Mouse (Mus musculus): ENCODE measurements around the gene Vegfa.
A peak's percentile ranks its signal among the peaks of the same experiment; 100 is the strongest.

Gene Vegfa

GRCm38 (mm10) chr17:46032257-46032991, at the start of gene Vegfa:
Gene Vegfa, minus strand, starts transcription at chr17:46032369.
- peak; percentile 87 to 95 for DNase-seq (ENCODE audit: low spot score in 2 of 2)

- DNase-seq (ENCODE audit: low spot score in 2 of 2) = no peak
Observed at GRCm38 (mm10) chr17:46081657-46082056, 49.5 kb upstream of the Vegfa start.

- DNase-seq (ENCODE audit: low spot score in 2 of 2) = no peak
Observed at GRCm38 (mm10) chr17:46081042-46081441, 48.9 kb upstream of the Vegfa start.

- DNase-seq (ENCODE audit: low spot score in 2 of 2) = no peak
Observed at GRCm38 (mm10) chr17:46080388-46080787, 48.2 kb upstream of the Vegfa start.

DNA sequence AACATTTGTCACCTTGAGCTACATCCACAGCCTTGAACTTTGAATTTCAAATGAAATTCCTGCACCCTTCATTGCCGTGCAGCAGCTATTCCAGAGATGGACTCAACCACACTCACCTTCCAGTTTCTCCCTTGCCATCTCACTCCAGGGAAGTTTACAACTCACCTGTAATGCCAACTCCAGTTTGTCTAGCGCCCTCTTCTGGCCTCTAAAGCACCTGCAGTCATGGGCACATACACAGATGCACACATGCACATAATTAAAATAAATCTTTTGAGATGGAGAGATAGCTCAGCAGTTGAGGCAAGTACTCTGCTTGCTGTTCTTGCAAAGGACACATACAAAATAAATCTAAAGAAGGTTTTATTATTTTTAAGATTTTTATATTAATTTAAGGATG, 46.9 kb upstream of the Vegfa start:
- DNase-seq (ENCODE audit: low spot score in 2 of 2) = no peak

DNA sequence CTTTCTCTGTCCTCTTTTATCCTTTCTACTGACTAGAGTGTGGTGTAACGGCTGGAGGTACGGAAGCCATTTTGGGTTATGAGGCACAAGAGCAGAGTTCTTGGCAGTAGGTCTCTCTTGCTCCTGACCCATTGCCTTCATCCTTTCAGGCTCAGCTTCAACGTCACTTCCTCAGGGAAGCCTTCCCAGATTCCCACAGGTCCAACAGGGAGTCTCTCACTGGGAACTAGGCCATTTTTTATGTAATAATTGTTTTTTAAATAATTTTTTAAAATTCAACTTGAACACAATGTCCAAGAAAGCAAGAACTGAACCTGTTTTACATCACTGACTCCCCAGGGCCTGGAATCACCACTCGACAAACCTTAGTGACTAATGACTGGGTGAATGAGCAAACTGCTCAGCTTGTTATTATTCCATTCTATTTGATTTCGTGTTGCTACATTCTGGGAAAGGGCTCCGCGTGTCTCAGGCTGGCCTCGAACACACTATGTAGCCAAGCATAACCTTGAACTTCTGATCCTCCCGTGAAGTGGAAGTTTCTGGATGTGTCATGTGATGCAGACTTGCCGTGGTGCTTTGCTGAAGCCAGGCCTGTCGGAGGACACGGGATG, 45.9 kb upstream of the Vegfa start:
- no peak for DNase-seq (ENCODE audit: low spot score in 2 of 2)

- no peak for DNase-seq (ENCODE audit: low spot score in 2 of 2)
Observed at GRCm38 (mm10) chr17:46076260-46076551, 44.0 kb upstream of the Vegfa start.

- DNase-seq (ENCODE audit: low spot score in 2 of 2) = no peak
Observed at GRCm38 (mm10) chr17:46075551-46076259, 43.5 kb upstream of the Vegfa start.

DNA sequence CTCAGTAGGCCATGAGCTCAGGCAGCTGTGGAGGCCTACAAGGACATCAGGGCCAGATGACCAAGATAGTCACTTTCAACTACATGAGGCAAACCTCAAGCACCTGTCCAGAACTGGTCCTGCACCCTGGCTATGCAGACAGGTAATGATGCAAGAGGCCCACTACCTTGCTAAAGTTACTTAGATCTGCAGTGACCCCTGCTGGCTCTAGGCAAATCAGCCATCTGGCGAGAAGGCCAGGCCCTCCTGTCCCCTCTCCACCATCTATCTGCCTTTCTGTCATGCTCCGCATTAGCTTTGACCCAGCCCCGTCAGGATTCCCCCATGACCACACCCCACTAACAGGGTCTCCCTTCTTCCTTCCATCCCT, 42.9 kb upstream of the Vegfa start:
- DNase-seq (ENCODE audit: low spot score in 2 of 2) = peak; percentile 56 to 77

GRCm38 (mm10) chr17:46074398-46075115, 42.4 kb upstream of the Vegfa start:
- DNase-seq (ENCODE audit: low spot score in 2 of 2) = no peak

DNA sequence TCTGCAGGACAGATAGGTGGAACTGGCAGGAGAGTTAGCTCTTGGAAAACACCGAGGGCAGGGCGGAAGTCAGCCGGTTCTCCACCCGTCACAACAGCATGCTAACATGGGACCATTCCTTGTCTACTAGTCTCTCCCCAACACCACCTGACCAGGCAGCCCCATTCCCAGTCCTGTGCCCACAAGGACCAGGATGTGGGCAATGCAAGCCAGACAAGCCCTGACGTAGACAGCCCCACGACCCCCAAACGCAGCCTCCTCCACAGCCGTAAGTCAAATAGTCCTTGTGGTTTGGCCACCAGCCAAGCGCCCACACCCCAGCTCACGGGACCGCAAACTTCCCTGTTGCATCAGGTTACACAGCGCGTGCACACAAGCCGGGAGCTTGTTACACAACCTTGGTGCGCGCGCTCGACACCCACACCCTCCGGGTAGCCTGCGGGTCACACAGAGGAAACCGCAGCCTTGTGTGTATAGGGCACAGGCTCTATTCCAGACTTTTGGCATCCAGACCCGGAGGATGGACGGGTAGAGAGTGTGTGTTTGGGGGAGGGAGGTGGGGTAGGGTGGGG, 41.6 kb upstream of the Vegfa start:
- peak; percentile 76 to 89 for DNase-seq (ENCODE audit: low spot score in 2 of 2)

GRCm38 (mm10) chr17:46071531-46071930, 39.4 kb upstream of the Vegfa start:
- DNase-seq (ENCODE audit: low spot score in 2 of 2) = no peak

- DNase-seq (ENCODE audit: low spot score in 2 of 2) = no peak
Observed at GRCm38 (mm10) chr17:46070046-46070445, 37.9 kb upstream of the Vegfa start.

DNA sequence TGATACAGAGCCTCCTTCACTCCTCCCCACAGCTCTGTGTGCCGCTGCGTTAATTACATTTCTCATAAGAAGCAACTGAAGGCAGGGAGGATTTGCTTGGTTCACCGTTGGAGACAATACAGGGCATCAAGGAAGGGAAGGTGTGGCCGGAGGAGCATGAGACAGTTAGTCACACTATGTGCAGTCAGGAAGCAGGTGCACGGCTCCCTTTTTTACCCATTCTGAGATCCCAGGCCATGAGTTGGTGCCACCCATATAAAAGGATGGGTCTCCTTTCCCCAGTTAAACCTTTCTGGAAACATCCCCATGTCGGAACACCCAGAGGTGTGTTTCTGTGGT, 31.8 kb upstream of the Vegfa start:
- DNase-seq (ENCODE audit: low spot score in 2 of 2) = no peak

GRCm38 (mm10) chr17:46063283-46063973, 31.3 kb upstream of the Vegfa start:
- DNase-seq (ENCODE audit: low spot score in 2 of 2) = no peak

DNA sequence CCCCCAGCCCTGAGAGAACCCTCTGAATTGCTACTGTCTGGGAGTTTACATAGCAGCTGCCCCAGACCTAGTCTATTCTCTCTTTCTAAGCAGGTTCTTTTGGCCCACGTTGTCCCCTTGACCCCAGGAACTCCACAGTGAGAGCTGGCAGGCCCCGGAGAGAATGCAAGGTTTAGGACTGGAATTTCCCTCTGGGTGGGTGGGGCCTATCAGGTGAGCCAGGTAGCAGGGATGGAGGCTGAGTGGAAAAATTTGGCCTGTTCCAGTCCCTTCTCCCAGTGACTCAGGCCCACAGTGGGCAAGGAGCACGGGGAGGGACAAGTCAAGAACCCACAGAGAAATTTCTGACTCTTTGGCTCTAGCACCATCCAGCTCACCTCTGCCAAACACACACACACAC, 28.1 kb upstream of the Vegfa start:
- no peak for DNase-seq (ENCODE audit: low spot score in 2 of 2)

DNA sequence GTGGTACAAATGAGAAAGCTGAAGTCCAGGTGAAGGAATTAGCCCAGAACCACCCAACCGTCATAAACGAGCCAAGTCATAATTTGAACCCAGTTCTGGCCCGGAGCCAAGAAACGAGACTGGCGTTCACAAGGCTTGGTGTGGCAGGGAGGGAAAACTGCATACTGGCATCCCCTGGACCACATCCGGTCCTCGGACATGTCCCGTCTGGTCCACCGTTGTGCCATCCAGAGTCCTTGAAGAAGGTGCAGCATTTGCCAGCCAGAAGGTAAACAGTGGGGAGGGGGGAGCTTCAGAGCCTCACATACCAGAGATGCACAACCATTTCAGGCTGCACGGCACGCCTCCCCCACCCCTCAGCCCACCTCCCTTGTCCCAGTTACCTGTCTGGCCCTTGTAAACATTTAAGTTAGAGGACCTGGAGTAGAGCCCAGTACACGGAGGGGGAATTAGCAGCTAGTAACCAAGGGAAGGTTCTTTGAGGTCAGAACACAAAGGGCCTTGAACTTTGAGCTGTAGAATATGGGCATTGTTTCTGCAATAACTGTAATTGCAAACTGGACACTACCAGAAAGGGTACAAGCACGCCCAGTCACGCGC, 27.2 kb upstream of the Vegfa start:
- no peak for DNase-seq (ENCODE audit: low spot score in 2 of 2)

- no peak for DNase-seq (ENCODE audit: low spot score in 2 of 2)
Observed at GRCm38 (mm10) chr17:46056288-46056687, 24.1 kb upstream of the Vegfa start.

DNA sequence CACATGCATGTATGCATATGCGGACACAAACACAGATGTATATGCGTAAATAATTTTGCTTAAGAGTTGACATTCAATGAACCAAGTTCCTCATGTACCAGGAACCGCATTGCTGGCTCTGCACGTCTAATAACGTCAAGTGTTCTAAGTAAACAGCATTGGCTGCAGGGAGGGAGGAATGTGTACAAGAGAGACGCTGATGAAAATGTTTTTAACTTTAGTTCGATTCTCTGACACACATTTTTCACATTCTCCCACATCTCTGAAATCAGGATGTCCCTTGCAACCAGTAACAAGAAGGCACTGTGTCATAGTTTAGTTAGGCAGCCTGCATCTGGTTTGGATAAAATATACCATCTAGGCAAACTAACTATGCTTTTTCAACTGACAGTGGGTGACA, 23.6 kb upstream of the Vegfa start:
- DNase-seq (ENCODE audit: low spot score in 2 of 2) = no peak

- DNase-seq (ENCODE audit: low spot score in 2 of 2) = no peak
Observed at GRCm38 (mm10) chr17:46053291-46053842, 21.2 kb upstream of the Vegfa start.

DNA sequence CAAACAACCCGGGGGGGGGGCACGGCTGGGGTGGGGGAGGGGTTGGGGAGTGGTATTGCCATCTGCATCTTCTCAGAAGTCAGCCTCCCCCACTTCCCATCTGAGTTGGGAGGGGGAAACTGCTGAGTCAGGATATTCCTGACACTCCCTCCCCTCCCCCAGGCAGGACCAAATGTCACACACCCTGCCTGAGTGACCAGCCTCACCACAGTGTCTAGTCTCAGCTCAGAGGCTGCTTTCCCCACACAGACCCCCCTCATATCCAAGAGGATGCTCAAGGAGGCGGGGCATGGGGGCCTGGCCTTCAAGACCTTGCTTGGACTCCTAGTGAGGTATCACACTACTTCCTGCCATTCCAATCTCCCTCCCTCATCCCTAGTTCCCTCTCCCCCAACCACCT, 20.0 kb upstream of the Vegfa start:
- no peak for DNase-seq (ENCODE audit: low spot score in 2 of 2)
